Mouse (Mus musculus) stomach, adult 2 months (tissue): ENCODE measurements around the gene Mtrf1. TPM values are rescaled to one million over a fixed set of nuclear protein-coding genes. Genes with fewer than 3 reads are reported as not detected.

Experiments
- polyA plus RNA-seq: library from polyadenylated mRNA; depleted of rRNA; stranded (reverse); fragments of >200 nt; gene quantifications from 2 replicates; pipeline ENCODE4 v1.2.3, GENCODE M21; 2012; rRNA removed

Gene Mtrf1
- 0.17 and 0.39 TPM in 2 replicates for polyA plus RNA-seq

GRCm38 (mm10) chr14:79397321-79398122 is at the start of gene Mtrf1:
Gene Mtrf1, plus strand, starts transcription at chr14:79397772.

GRCm38 (mm10) chr14:79390265-79390926 is 7.2 kb upstream of the Mtrf1 start, which contains the start of gene Naa16:
Gene Naa16, minus strand, starts transcription at chr14:79390778.

GRCm38 (mm10) chr14:79425979-79426729 is 28.6 kb downstream of the Mtrf1 start, which contains the start of gene Kbtbd7:
Gene Kbtbd7, plus strand, starts transcription at chr14:79426511.

GRCm38 (mm10) chr14:79451681-79452590 is 54.4 kb downstream of the Mtrf1 start, which contains the start of gene Kbtbd6:
Gene Kbtbd6, plus strand, starts transcription at chr14:79451835.

Other genes starting within 250 kb of the Mtrf1 start
- not detected in 2 replicates for gene Zfp957, start 150.4 kb upstream of the Mtrf1 start, polyA plus RNA-seq
- 54.2 and 106 TPM in 2 replicates for gene Rgcc, start 96.1 kb upstream of the Mtrf1 start, polyA plus RNA-seq
- 0.16 and 0.79 TPM in 2 replicates for gene Naa16, start 7.0 kb upstream of the Mtrf1 start, polyA plus RNA-seq
- gene Kbtbd7, start 28.7 kb downstream of the Mtrf1 start, polyA plus RNA-seq = 1.4 and 1.9 TPM in 2 replicates
- gene Kbtbd6, start 54.1 kb downstream of the Mtrf1 start, polyA plus RNA-seq = 0.13 and 0.22 TPM in 2 replicates
- 3.5 and 4.3 TPM in 2 replicates for gene Elf1, start 83.4 kb downstream of the Mtrf1 start, polyA plus RNA-seq
- 1.4 and 1.5 TPM in 2 replicates for gene Wbp4, start 83.7 kb downstream of the Mtrf1 start, polyA plus RNA-seq
- gene Sugt1, start 189.9 kb downstream of the Mtrf1 start, polyA plus RNA-seq = 1.4 and 2.0 TPM in 2 replicates